Mouse (Mus musculus) liver, embryonic 15.5 days (tissue): Measurements from ENCODE around the gene Nr1i3. TPM values are rescaled to one million over a fixed set of nuclear protein-coding genes. Genes with fewer than 3 reads are reported as not detected.

Experiments
- ATAC-seq: fragments of 200-750 bp; cut with Nextera tagmentation; 2 replicates; pipeline ENCODE4 v1.8.0; 2017; ENCODE audit warnings: moderate number of reproducible peaks, mild to moderate bottlenecking, moderate library complexity; ENCODE audit not compliant: insufficient read depth
- H3K27ac ChIP-seq: fragments of 300-500 bp; sonication (generic); replicated peaks from 2 replicates; pipeline ENCODE4 v1.5.1; 2015; ENCODE audit warnings: mild to moderate bottlenecking, inconsistent platforms
- H3K27me3 ChIP-seq: fragments of 300-500 bp; sonication (generic); 2 replicates; pipeline ENCODE4 v1.6.1; 2015; ENCODE audit warnings: mild to moderate bottlenecking, inconsistent platforms
- H3K36me3 ChIP-seq: fragments of 300-500 bp; sonication (generic); replicated peaks from 2 replicates; pipeline ENCODE4 v1.6.1; 2015; ENCODE audit warnings: moderate library complexity, mild to moderate bottlenecking, inconsistent platforms
- H3K4me1 ChIP-seq: fragments of 300-500 bp; sonication (generic); replicated peaks from 2 replicates; pipeline ENCODE4 v1.6.1; 2015; ENCODE audit warnings: inconsistent platforms
- H3K4me2 ChIP-seq: fragments of 300-500 bp; sonication (generic); 2 replicates; pipeline ENCODE4 v1.6.1; 2015; ENCODE audit warnings: moderate library complexity, mild to moderate bottlenecking, inconsistent platforms
- H3K4me3 ChIP-seq: fragments of 300-500 bp; sonication (generic); replicated peaks from 2 replicates; pipeline ENCODE4 v1.5.1; 2015; ENCODE audit warnings: mild to moderate bottlenecking, inconsistent platforms
- H3K9ac ChIP-seq: fragments of 300-500 bp; sonication (generic); 2 replicates; pipeline ENCODE4 v1.6.1; 2015; ENCODE audit warnings: moderate library complexity, mild to moderate bottlenecking, inconsistent platforms
- H3K9me3 ChIP-seq: fragments of 300-500 bp; sonication (generic); replicated peaks from 2 replicates; pipeline ENCODE4 v1.6.1; 2016; ENCODE audit warnings: inconsistent platforms
- WGBS: fragments of 180-500 bp; shearing (Covaris S2); methylation state at CpG from one replicate; pipeline ENCODE4 v1.1.7; 2015; ENCODE audit warnings: mixed read lengths; ENCODE audit not compliant: insufficient replicate concordance; 5-methylcytosine and 5-hydroxymethylcytosine counted together
- polyA plus RNA-seq: library from polyadenylated mRNA; unstranded; fragments of >200 nt; fragmentation: Nextera tagmentation; extraction: Ambion mirVana; gene quantifications from 2 replicates; pipeline ENCODE4 v1.2.1, GENCODE M21; 2015

Gene Nr1i3
- polyA plus RNA-seq, 1 experiment from 2014 or later, result 1.1 TPM

DNA sequence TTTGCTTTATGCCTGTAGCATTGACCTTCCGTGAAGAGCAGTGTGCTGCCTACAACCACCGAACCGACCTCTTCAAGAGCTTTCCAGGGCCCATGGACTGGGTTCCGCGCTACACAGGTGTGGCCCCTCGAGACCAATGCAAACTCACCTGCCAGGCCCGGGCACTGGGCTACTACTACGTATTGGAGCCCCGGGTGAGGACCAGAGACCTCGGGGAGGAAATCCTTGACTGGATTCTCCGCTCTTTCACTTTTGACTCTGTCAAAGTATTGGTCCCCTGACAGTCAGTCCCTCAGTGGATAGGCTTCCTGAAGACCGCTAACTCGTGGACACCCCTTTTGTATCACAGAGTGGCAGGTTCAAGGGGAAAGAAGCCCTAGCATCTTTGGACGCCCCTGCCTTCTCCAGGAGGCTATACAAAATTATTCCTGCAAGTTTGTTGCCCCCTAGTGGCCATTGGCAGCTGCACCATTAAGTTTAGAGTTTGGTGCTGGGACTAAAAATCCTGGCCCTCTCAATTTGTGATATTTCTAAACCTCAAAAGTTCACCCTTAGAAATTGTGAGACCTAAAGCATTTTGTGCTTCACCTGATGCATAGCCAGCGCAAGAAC is 43.3 kb downstream of the Nr1i3 start:
- peaks cover 59% of the 10 kb centered on the region for H3K27me3 ChIP-seq
- no peak for ATAC-seq

DNA sequence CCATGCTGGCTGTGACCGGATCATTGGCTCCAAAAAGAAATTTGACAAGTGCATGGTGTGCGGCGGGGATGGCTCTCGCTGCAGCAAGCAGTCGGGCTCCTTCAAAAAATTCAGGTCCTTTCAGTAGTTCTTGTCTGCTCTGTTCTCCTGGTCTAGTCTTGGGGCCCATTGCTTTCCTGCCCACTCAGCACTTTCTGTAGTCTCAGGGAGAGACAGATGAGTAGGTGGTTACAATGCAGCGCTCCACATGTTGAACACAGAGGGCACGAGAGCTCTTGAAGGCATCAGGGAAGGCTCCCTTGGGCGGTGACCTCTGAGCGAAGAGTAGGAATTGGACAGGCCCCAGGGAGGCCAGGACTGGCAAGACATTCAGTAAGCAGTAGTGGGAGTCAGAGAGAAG is 44.0 kb downstream of the Nr1i3 start:
- no peaks in the 10 kb centered on the region for H3K9me3 ChIP-seq
- no peaks in the 10 kb centered on the region for H3K36me3 ChIP-seq
- WGBS, result 65% methylated on average over 9 of the region's 9 CpGs
- no peak overlapping the region for H3K4me2 ChIP-seq
- no peak overlapping the region for H3K4me3 ChIP-seq
- H3K27ac ChIP-seq, result no peak overlapping the region
- ATAC-seq, result no peak
- H3K4me1 ChIP-seq, result peaks cover 21% of the 10 kb centered on the region
- no peak overlapping the region for H3K9ac ChIP-seq
- peaks cover 59% of the 10 kb centered on the region for H3K27me3 ChIP-seq

More for the DNA sequence above, 43.3 kb downstream of the Nr1i3 start:
- WGBS, result 51% methylated on average over 15 of the region's 15 CpGs
- Histone ChIP-seq H3K27ac (no peak overlapping the region), H3K4me1 (peaks cover 18% of the 10 kb centered on the region), H3K9me3 (no peaks in the 10 kb centered on the region), H3K9ac (no peak overlapping the region), H3K4me3 (no peak overlapping the region), H3K4me2 (peak overlapping the region; percentile 14; the same call in 1 of the 2 replicates), H3K36me3 (no peaks in the 10 kb centered on the region)

DNA sequence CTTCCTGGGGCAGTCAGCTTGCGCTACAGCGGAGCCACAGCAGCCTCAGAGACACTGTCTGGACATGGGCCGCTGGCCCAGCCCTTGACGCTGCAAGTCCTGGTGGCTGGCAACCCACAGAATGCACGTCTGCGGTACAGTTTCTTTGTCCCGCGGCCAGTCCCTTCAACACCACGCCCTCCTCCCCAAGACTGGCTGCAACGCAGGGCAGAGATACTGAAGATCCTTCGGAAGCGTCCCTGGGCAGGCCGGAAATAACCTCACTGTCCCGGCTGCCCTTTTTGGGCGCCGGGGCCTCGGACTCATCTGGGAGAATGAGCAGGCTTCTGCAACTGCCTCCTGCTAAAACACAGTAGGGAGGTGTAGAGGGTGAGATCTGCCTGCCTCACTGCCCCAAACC is 45.2 kb downstream of the Nr1i3 start:
- no peaks in the 10 kb centered on the region for H3K36me3 ChIP-seq
- peaks cover 55% of the 10 kb centered on the region for H3K27me3 ChIP-seq
- no peak overlapping the region for H3K4me3 ChIP-seq
- no peak overlapping the region for H3K9ac ChIP-seq
- H3K4me2 ChIP-seq, result no peak overlapping the region
- 65% methylated on average over 17 of the region's 17 CpGs for WGBS
- no peaks in the 10 kb centered on the region for H3K9me3 ChIP-seq
- no peak overlapping the region for H3K27ac ChIP-seq
- no peak for ATAC-seq
- peaks cover 21% of the 10 kb centered on the region for H3K4me1 ChIP-seq

DNA sequence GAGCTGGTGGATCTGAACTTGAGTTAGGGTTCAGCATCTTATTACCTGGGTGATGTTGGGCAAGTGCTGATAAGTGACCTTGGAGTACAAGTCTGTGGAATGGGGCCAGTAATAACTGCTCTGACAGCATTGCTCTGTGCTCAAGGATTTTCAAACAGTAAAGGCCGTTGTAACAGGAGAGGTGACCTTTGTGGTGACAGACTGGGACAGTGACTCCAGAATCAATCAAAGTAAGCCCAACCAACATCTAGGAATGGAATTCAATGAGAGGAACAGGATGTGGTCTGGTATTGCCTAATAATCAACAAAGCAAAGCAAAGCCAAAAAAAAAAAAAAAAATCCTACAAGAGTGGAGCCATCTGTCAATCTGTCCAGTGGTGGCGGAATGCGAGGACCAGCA is 46.5 kb downstream of the Nr1i3 start:
- no peak for ATAC-seq
- no peak overlapping the region for H3K27ac ChIP-seq
- peaks cover 51% of the 10 kb centered on the region for H3K27me3 ChIP-seq
- 29% methylated on average over 3 of the region's 3 CpGs for WGBS
- no peaks in the 10 kb centered on the region for H3K9me3 ChIP-seq
- no peak overlapping the region for H3K4me2 ChIP-seq
- no peak overlapping the region for H3K4me3 ChIP-seq
- H3K4me1 ChIP-seq, result peaks cover 21% of the 10 kb centered on the region
- H3K9ac ChIP-seq, result no peak overlapping the region
- no peaks in the 10 kb centered on the region for H3K36me3 ChIP-seq

DNA sequence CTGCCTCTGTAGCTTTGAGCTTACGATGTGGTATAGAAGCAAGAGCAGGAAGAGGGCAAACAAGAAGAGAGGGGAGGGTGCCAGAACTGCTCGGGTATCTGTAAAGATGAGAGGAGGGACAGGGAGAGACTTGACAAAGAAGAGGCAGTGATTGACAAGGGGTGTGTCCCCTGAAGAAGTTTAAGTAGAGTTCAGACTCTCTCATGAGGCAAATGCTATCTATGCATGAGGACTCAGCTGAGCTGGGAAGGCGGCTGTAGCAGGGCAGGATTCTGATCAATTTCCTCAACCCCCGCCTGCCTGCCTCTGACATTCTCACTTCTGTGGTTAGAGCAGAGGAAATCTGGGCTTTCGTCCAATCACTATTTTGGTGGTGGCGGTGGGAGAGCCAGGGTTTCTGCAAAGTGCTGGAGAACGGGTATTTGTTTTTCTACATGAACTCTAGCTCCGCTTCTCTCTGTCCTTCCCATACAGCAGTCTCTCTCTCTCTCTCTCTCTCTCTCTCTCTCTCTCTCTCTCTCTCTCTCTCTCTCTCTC is 48.9 kb downstream of the Nr1i3 start:
- H3K4me3 ChIP-seq, result no peak overlapping the region

DNA sequence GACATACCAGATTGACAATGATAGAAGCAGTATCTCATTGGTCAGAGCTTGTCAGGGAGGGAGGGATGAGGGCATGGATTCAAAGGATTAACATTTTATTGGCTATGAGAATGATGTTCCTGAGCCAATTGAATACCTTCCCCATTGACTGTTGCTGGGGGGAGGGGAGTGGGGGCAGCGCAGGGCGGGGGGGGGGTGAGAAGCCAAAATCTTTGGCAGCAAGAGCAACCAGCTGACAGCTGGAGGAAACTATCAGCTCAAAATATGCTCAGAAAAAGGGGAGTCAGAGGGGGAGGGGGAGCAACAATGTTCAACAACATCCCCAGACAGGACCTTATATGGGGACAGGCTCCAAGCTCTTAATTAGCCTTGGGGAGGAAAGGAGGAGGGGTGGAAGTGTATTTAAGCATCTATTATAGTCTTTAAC is 49.4 kb downstream of the Nr1i3 start:
- 0% methylated on average over 2 of the region's 2 CpGs for WGBS
- peak; percentile 33; the same call in 1 of the 2 replicates for ATAC-seq
- H3K9ac ChIP-seq, result no peak overlapping the region
- H3K27ac ChIP-seq, result no peak overlapping the region
- no peaks in the 10 kb centered on the region for H3K36me3 ChIP-seq
- H3K4me2 ChIP-seq, result no peak overlapping the region
- H3K4me1 ChIP-seq, result peaks cover 26% of the 10 kb centered on the region
- no peak overlapping the region for H3K4me3 ChIP-seq
- no peaks in the 10 kb centered on the region for H3K9me3 ChIP-seq
- H3K27me3 ChIP-seq, result peaks cover 44% of the 10 kb centered on the region

More for the DNA sequence above, 48.9 kb downstream of the Nr1i3 start:
- H3K9ac ChIP-seq, result no peak overlapping the region
- peaks cover 26% of the 10 kb centered on the region for H3K4me1 ChIP-seq
- H3K36me3 ChIP-seq, result no peaks in the 10 kb centered on the region
- WGBS, result 2% methylated on average over 8 of the region's 8 CpGs
- H3K9me3 ChIP-seq, result no peaks in the 10 kb centered on the region
- H3K27ac ChIP-seq, result peak overlapping the region; percentile 57; the same call in 1 of the 2 replicates
- peaks cover 44% of the 10 kb centered on the region for H3K27me3 ChIP-seq
- ATAC-seq, result peak; percentile 13; the same call in 1 of the 2 replicates
- H3K4me2 ChIP-seq, result peak overlapping the region; percentile 37

DNA sequence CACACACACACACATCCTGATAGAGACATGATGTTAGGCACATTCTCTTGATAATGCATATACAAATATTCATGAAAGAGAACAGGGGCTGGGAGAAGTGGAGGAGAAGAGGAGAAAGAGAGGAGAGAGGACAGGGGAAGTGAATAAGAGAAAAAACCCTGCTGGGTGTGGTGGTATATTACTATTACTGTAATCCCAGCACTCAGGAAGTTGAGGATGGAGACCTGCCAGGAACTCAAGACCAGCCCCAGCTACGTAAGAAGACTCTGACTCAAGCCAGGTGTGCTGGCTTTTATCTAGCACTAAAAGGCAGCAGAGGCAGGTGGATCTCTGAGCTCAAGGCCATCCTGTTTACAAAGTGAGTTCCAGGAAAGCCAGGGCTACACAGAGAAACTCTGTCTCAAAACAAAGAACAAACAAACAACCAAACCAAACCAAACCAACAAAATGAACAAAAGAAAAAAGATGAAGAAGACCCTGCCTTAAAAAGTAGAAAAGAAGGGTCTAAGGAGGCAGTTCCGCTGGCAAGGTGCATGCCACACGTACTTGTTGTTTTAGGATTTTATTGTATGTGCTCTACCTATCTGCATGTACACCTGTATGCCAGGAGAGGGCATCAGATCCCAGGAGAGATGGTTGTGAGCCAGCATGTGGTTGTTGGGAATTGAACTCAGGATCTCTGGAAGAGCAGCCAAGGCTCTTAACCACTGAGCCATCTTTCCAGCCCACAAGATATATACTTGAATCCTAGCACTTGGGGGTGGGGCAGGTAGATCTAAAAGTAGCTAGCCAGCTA is 50.1 kb downstream of the Nr1i3 start:
- Histone ChIP-seq H3K4me3 (no peak overlapping the region), H3K36me3 (no peaks in the 10 kb centered on the region), H3K4me2 (no peak overlapping the region), H3K4me1 (peaks cover 27% of the 10 kb centered on the region), H3K27ac (no peak overlapping the region), H3K27me3 (peaks cover 42% of the 10 kb centered on the region), H3K9me3 (no peaks in the 10 kb centered on the region), H3K9ac (no peak overlapping the region)
- 58% methylated on average over 3 of the region's 3 CpGs for WGBS
- no peak for ATAC-seq

DNA sequence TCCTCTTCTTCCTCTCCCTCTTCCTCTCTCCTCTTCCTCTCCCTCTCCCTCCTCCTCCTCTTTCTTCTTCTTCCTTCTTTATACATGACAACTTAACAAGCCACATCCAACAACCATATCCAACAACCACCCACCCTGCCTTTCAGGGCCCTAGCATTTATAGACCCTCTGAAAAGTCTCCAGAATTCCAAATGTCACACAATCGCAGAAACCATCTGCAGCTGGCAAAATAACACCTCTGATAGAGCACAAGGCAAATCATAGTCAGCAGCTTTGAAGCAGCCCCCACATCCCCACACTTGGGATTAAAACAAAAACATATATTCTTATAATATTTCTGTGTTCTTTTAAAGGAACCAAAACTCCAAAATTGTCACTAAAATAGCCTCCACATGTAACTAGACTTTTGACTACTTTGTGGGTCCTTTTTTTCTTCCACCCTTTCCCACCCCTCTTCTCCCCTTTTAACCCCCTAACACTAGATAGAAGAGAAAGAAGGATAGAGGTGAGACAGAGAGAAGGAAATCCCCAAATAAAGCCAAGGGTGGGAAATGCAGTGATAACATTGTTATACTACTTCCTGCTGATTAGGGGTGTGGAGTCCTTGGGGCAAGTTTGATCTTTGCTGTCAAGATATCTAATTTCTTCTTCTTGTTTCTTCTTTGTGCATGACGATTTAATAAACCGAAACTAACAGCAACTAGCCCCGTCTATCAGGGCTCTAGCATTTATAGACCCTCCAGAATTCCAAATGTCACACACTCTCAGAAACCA is 52.4 kb downstream of the Nr1i3 start:
- H3K4me1 ChIP-seq, result peaks cover 33% of the 10 kb centered on the region
- no peak overlapping the region for H3K9ac ChIP-seq
- 24% methylated on average over 4 of the region's 4 CpGs for WGBS
- peaks cover 23% of the 10 kb centered on the region for H3K27me3 ChIP-seq
- no peak overlapping the region for H3K4me3 ChIP-seq
- no peak overlapping the region for H3K27ac ChIP-seq
- H3K36me3 ChIP-seq, result no peaks in the 10 kb centered on the region
- H3K9me3 ChIP-seq, result no peaks in the 10 kb centered on the region
- ATAC-seq, result no peak
- H3K4me2 ChIP-seq, result no peak overlapping the region

DNA sequence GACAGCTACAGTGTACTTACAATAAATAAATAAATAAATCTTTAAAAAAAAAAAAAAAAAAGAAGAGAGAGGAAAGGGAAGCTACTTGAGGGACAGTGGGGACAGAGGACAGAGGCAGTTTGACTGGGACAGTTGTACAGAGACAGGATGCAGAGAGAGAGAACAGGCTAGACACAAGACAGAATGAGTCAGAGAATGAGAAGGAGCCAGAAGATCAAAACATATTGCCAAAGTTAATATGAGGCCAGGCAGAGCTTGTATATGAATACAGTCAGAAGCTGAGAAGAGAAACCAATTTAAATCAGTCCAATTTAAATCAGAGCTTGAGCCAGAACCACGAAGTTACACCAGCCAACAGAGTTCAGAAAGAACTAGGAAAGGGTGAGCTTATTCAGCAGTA is 54.6 kb downstream of the Nr1i3 start:
- no peak for ATAC-seq
- peaks cover 39% of the 10 kb centered on the region for H3K4me1 ChIP-seq
- 35% methylated on average over 1 of the region's 1 CpGs for WGBS
- H3K4me2 ChIP-seq, result no peak overlapping the region
- H3K27me3 ChIP-seq, result peaks cover 4% of the 10 kb centered on the region
- H3K4me3 ChIP-seq, result no peak overlapping the region
- H3K36me3 ChIP-seq, result peaks cover 18% of the 10 kb centered on the region
- no peak overlapping the region for H3K27ac ChIP-seq
- H3K9ac ChIP-seq, result no peak overlapping the region
- H3K9me3 ChIP-seq, result no peaks in the 10 kb centered on the region

DNA sequence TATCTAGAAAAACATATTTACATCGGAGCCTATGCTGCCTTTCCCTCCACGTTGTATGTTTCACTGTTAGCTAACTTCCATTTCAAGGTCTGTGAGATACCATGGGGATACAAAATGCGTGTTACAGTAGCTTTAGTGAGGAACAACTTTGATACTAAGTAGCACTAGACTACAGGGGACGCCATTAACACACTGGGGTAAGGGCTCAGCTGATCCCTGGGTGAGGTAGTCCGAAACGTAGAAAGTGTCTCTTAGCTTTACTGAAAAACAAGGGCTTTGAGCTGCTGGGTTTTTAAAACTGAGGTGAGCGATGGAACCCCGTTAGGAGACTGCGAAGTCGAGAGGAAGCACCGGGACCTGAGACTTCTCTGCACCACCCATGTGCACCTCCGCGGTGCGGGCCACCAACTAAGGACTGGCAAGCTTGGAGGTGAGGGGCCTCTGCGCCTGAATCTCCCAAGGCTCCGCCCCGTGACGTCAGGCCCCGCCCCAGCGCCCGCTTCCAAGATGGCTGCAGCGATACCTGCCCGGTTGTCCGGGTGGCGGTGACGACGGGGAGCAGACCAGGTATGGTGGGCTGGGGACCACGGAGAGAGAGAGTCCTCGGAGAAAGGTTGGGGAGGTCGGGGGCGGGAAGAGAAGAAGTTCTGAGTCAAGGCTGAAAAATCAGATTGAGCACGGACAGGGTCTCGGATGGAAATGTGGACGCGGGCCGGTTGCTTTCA is 56.2 kb downstream of the Nr1i3 start, which contains the start of gene B4galt3:
B4galt3 (plus strand) TSS at position 481 of the 725 bp plus-strand sequence.
- H3K27ac ChIP-seq, result peak within 1 kb of the TSS; percentile 87
- 4% methylated on average over 36 of the region's 36 CpGs for WGBS
- ATAC-seq, result peak; percentile 92
- peak within 1 kb of the TSS; percentile 77 for H3K9ac ChIP-seq
- peaks cover 35% of the 10 kb centered on the region for H3K36me3 ChIP-seq
- no peaks in the 10 kb centered on the region for H3K9me3 ChIP-seq
- H3K4me2 ChIP-seq, result peak within 1 kb of the TSS; percentile 88
- peaks cover 53% of the 10 kb centered on the region for H3K4me1 ChIP-seq
- no peaks in the 10 kb centered on the region for H3K27me3 ChIP-seq
- H3K4me3 ChIP-seq, result peak within 1 kb of the TSS; percentile 82
